Mouse (Mus musculus) spleen, adult 2 months (tissue): Measurements from ENCODE around the gene Sumo1. TPM values are rescaled to one million over a fixed set of nuclear protein-coding genes. Genes with fewer than 3 reads are reported as not detected.

Experiments
- DNase-seq, 2 experiments: peaks; one replicate each; pipeline versions ENCODE4 v3.0.0 to v3.0.0-alpha.2; 2012 to 2021; ENCODE audit warnings: low spot score in 2 of 2, low read depth in 1 of 2
- H3K27ac ChIP-seq: fragments of 200-500 bp; 2 replicates; pipeline ENCODE4 v1.5.1; 2012; ENCODE audit warnings: low read length, inconsistent platforms; ENCODE audit not compliant: insufficient read depth
- H3K27me3 ChIP-seq: fragments of 200-500 bp; 2 replicates; pipeline ENCODE4 v1.6.1; 2012; ENCODE audit warnings: mild to moderate bottlenecking, moderate library complexity, low read length, inconsistent platforms; ENCODE audit not compliant: control insufficient read depth, insufficient read depth
- H3K36me3 ChIP-seq: fragments of 200-500 bp; 2 replicates; pipeline ENCODE4 v1.6.1; 2012; ENCODE audit warnings: mild to moderate bottlenecking, low read length, inconsistent platforms; ENCODE audit not compliant: control insufficient read depth, insufficient read depth
- H3K4me1 ChIP-seq: fragments of 200-500 bp; 2 replicates; pipeline ENCODE4 v1.6.1; 2011; ENCODE audit warnings: inconsistent platforms; ENCODE audit not compliant: control insufficient read depth, insufficient read depth, insufficient read length
- H3K4me3 ChIP-seq: fragments of 200-500 bp; 2 replicates; pipeline ENCODE4 v1.5.1; 2011; ENCODE audit warnings: mild to moderate bottlenecking, inconsistent platforms; ENCODE audit not compliant: insufficient read depth, insufficient read length; ENCODE audit errors: extremely low read depth
- CTCF ChIP-seq: fragments of 200-500 bp; IDR thresholded peaks from 2 replicates; pipeline ENCODE4 v1.5.1; 2011; ENCODE audit warnings: mild to moderate bottlenecking, inconsistent platforms; ENCODE audit not compliant: insufficient read depth, insufficient read length, insufficient replicate concordance; ENCODE audit errors: extremely low read depth
- POLR2A ChIP-seq: fragments of 200-500 bp; IDR thresholded peaks from 2 replicates; pipeline ENCODE4 v1.6.1; 2011; ENCODE audit warnings: low read depth, low read length, inconsistent platforms
- WGBS: fragments of 180-500 bp; shearing (Covaris S2); methylation state at CpG from one replicate; pipeline ENCODE4 v1.1.7; 2018; 5-methylcytosine and 5-hydroxymethylcytosine counted together
- polyA plus RNA-seq: library from polyadenylated mRNA; depleted of rRNA; stranded (reverse); fragments of >200 nt; gene quantifications from 2 replicates; pipeline ENCODE4 v1.2.3, GENCODE M21; 2012

Gene Sumo1
- polyA plus RNA-seq, 1 experiment = 7.2 TPM

- H3K36me3 ChIP-seq = no peaks in the 10 kb centered on the region
- no peak overlapping the region for H3K27ac ChIP-seq
These were observed 107.1 kb downstream of the Sumo1 start for GRCm38 (mm10) chr1:59563581-59563980.

GRCm38 (mm10) chr1:59553708-59554107, 116.9 kb downstream of the Sumo1 start:
- WGBS = 92% methylated on average over 5 of the region's 5 CpGs
- H3K36me3 ChIP-seq = no peaks in the 10 kb centered on the region
- no peaks in the 10 kb centered on the region for H3K27me3 ChIP-seq
- DNase-seq = no peak
- H3K27ac ChIP-seq = no peak overlapping the region
- H3K4me3 ChIP-seq = no peak overlapping the region
- H3K4me1 ChIP-seq = peaks cover 1% of the 10 kb centered on the region; the same call in 1 of the 2 replicates
- TF ChIP-seq CTCF (no peak), POLR2A (no peak)

More at GRCm38 (mm10) chr1:59563581-59563980, 107.1 kb downstream of the Sumo1 start:
- Histone ChIP-seq H3K27me3 (no peaks in the 10 kb centered on the region), H3K4me1 (no peaks in the 10 kb centered on the region), H3K4me3 (no peak overlapping the region)
- DNase-seq = no peak
- 71% methylated on average over 2 of the region's 2 CpGs for WGBS
- TF ChIP-seq CTCF (no peak), POLR2A (no peak)

DNA sequence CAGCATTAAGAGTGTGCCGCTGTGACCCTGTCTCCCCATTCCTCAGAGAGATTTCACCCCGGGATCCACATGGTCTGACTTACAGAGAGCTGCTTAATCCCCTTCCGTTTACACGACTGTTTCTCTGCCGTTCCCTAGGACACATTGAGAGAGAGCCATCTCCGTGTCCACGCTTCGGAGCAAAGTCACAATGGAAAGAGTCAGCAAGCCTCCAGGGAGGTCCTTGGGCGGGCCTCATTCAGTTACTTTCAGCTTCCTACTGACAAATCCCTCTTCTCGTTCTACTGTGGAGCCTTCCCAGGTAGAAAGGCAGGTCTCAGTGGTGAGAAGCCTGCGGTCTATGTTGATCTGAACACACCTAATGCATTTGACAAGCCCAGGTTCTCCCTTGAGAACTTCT, 119.6 kb downstream of the Sumo1 start:
- TF ChIP-seq CTCF (no peak), POLR2A (no peak)
- no peaks in the 10 kb centered on the region for H3K36me3 ChIP-seq
- DNase-seq = no peak
- WGBS = 89% methylated on average over 11 of the region's 11 CpGs
- H3K27ac ChIP-seq = no peak overlapping the region
- H3K4me3 ChIP-seq = no peak overlapping the region
- H3K4me1 ChIP-seq = peaks cover 1% of the 10 kb centered on the region; the same call in 1 of the 2 replicates
- H3K27me3 ChIP-seq = no peaks in the 10 kb centered on the region

DNA sequence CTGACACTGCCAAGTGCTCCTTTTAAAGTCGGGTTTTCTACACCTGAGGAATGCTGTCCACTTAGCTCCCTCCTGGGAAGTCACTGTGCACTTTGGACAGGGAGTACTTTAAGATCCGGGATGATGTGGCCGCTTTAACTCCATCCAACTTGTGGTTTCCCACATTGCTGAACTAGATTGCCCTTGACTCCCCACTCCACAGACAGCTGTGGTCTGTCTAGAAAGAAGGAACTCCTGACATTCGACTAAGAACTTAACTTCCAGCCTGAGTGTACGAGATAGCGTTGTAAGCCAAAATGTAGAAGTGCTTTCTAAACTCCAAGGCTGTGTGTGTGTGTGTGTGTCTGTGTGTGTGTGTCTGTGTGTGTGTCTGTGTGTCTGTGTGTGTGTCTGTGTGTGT, 120.4 kb downstream of the Sumo1 start:
- Histone ChIP-seq H3K4me3 (no peak overlapping the region), H3K27me3 (no peaks in the 10 kb centered on the region), H3K27ac (no peak overlapping the region), H3K36me3 (no peaks in the 10 kb centered on the region), H3K4me1 (peaks cover 1% of the 10 kb centered on the region; the same call in 1 of the 2 replicates)
- 12% methylated on average over 6 of the region's 6 CpGs for WGBS
- TF ChIP-seq POLR2A = no peak
- TF ChIP-seq CTCF = no peak
- DNase-seq = no peak

DNA sequence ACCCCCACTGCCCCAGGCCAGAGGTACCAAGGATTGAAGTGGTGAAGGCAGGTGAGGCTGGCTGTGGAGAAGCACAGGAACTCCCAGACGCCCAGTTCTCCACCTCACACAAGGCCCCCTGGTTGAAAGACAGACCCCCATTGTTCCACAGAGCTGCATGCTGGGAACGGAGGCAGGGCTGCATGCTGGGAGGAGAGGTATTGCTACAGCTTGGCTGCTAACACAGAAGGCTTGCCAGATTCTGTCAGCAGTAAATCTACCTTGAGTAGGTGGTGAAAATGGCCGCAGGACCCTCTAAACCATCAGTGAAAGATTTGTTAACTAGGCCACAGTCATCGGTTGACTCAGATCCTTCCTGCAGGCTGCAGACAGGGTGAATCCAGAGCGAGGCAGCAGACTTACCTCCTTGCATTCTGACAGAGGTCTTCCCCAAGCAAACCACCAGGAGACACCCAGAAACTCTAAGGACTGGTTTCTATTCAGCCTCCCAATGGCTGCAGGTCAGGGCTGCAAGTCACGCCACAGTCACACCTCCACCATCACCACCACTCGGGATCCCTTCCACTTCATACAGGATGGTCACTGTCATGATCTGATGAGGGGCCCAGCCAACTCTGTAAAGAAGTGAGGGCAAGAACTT, 121.5 kb downstream of the Sumo1 start:
- no peak for DNase-seq
- H3K27me3 ChIP-seq = no peaks in the 10 kb centered on the region
- H3K4me3 ChIP-seq = no peak overlapping the region
- no peaks in the 10 kb centered on the region for H3K36me3 ChIP-seq
- TF ChIP-seq POLR2A (no peak), CTCF (no peak)
- peaks cover 1% of the 10 kb centered on the region; the same call in 1 of the 2 replicates for H3K4me1 ChIP-seq
- no peak overlapping the region for H3K27ac ChIP-seq
- 87% methylated on average over 7 of the region's 7 CpGs for WGBS

DNA sequence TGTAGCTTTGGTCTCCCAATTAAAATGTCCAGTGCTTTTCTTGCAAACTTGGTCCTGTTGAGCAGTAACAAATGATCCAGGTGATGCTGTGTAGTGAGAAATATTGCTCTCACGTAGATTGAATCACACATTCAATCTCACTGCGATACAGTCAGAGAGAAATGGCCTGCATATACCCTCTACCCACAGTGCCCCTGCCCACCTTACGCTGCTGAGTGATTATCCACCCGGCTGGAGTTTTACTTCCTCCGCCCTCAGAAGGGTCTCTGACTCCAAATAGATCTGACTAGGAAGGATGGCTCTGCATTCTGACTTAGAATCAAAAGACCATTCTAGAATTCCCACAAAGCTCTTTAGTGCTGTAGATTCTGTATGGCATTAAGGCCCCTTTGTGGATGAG, 122.1 kb downstream of the Sumo1 start:
- TF ChIP-seq POLR2A (no peak), CTCF (no peak)
- WGBS = 91% methylated on average over 5 of the region's 5 CpGs
- no peak overlapping the region for H3K27ac ChIP-seq
- H3K4me1 ChIP-seq = peaks cover 1% of the 10 kb centered on the region; the same call in 1 of the 2 replicates
- DNase-seq = no peak
- no peak overlapping the region for H3K4me3 ChIP-seq
- H3K36me3 ChIP-seq = no peaks in the 10 kb centered on the region
- no peaks in the 10 kb centered on the region for H3K27me3 ChIP-seq

GRCm38 (mm10) chr1:59543911-59544310, 126.7 kb downstream of the Sumo1 start:
- Histone ChIP-seq H3K27ac (no peak overlapping the region), H3K4me3 (no peak overlapping the region), H3K36me3 (no peaks in the 10 kb centered on the region), H3K27me3 (no peaks in the 10 kb centered on the region), H3K4me1 (no peaks in the 10 kb centered on the region)
- 51% methylated on average over 8 of the region's 8 CpGs for WGBS
- no peak for DNase-seq
- no peak for TF ChIP-seq CTCF
- no peak for TF ChIP-seq POLR2A
